Mouse (Mus musculus) c-Kit-positive CD71-positive TER-119-negative erythroid progenitor cells, embryonic 14.5 days (primary cell): Measurements from ENCODE around the gene Plekhn1.

Source experiments
- DNase-seq: peaks from one replicate; pipeline ENCODE4 v3.0.0-alpha.2; 2013; ENCODE audit warnings: low read depth

The Plekhn1 gene

GRCm38 (mm10) chr4:156213134-156213533, 21.5 kb downstream of the Plekhn1 start:
- DNase-seq: no peak

GRCm38 (mm10) chr4:156209963-156210635, 24.6 kb downstream of the Plekhn1 start:
- DNase-seq: no peak

- no peak for DNase-seq
These were observed 25.8 kb downstream of the Plekhn1 start for GRCm38 (mm10) chr4:156208872-156209271.

GRCm38 (mm10) chr4:156203413-156204131, 31.1 kb downstream of the Plekhn1 start:
- no peak for DNase-seq

- DNase-seq: peak; percentile 58
These were observed 31.6 kb downstream of the Plekhn1 start, which contains the start of gene AW011738 for GRCm38 (mm10) chr4:156203001-156203412. TSS of gene AW011738 (plus strand) at chr4:156203304.

- peak; percentile 78 for DNase-seq
These were observed 32.2 kb downstream of the Plekhn1 start for GRCm38 (mm10) chr4:156202462-156202893.

GRCm38 (mm10) chr4:156200623-156201475, 33.8 kb downstream of the Plekhn1 start, which contains the start of gene Isg15:
TSS of gene Isg15 (minus strand) at chr4:156200818.
- no peak for DNase-seq

GRCm38 (mm10) chr4:156197829-156198205, 36.8 kb downstream of the Plekhn1 start:
- DNase-seq: peak; percentile 53

- no peak for DNase-seq
These were observed 37.4 kb downstream of the Plekhn1 start, which contains the start of gene Agrn for GRCm38 (mm10) chr4:156197131-156197828. TSS of gene Agrn (minus strand) at chr4:156197488.

- no peak for DNase-seq
These were observed 38.5 kb downstream of the Plekhn1 start for GRCm38 (mm10) chr4:156195927-156196870.

GRCm38 (mm10) chr4:156194346-156194745, 40.3 kb downstream of the Plekhn1 start:
- no peak for DNase-seq

GRCm38 (mm10) chr4:156193906-156194305, 40.8 kb downstream of the Plekhn1 start:
- DNase-seq: no peak

GRCm38 (mm10) chr4:156193200-156193590, 41.5 kb downstream of the Plekhn1 start:
- no peak for DNase-seq

GRCm38 (mm10) chr4:156192421-156193199, 42.0 kb downstream of the Plekhn1 start:
- DNase-seq: no peak

- no peak for DNase-seq
These were observed 45.8 kb downstream of the Plekhn1 start for GRCm38 (mm10) chr4:156188811-156189323.

- no peak for DNase-seq
These were observed 46.4 kb downstream of the Plekhn1 start for GRCm38 (mm10) chr4:156188162-156188810.

- no peak for DNase-seq
These were observed 48.5 kb downstream of the Plekhn1 start for GRCm38 (mm10) chr4:156185950-156186850.

- peak; percentile 36 for DNase-seq
These were observed 49.2 kb downstream of the Plekhn1 start for GRCm38 (mm10) chr4:156185456-156185949.
